In the genomic region with DNA sequence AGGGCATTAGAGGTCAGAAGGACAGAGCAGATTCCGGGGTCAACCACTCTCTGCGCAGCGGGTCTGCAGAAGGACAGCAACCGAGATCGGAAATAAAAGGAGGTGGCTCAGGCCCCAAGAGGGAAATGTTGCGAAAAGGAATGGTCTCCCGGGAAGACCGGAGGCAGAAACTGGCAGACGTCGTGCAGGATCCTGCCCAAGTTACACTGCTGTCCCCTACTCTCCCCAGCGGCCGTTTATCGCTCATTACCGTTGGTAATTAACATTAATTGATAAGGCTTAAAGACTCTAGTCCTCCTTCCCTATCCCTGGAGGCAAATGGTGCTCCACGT, we compare ENCODE assay signal across 8 mouse cellular contexts. TPM values are rescaled to one million over a fixed set of nuclear protein-coding genes. Genes with fewer than 3 reads are reported as not detected.
DNase-seq lines count a peak whose midpoint lies in the region; ATAC-seq lines count a peak whose summit lies in the region.

No protein-coding gene starts in this region.

- DNase-seq in cerebellum, adult 9-10 months, result peak; percentile 64
- no peak for DNase-seq in cerebellum, postnatal 10 days
- DNase-seq in lung, adult 18-20 months, result no peak
- peak; percentile 21 for DNase-seq in lung, postnatal 10 days
- DNase-seq in gastrocnemius, adult 18-20 months (ENCODE audit: low spot score), result no peak

- 0% methylated on average over 15 of the region's 15 CpGs for WGBS in lung, embryonic 15.5 days
- WGBS in forebrain, embryonic 16.5 days, result 0% methylated on average over 15 of the region's 15 CpGs

- peaks cover 23% of the 10 kb centered on the region for H3K36me3 ChIP-seq in lung, embryonic 15.5 days
- peaks cover 4% of the 10 kb centered on the region; the same call in 1 of the 2 replicates for H3K36me3 ChIP-seq in forebrain, embryonic 16.5 days (ENCODE audit: control insufficient read depth, insufficient read depth)

- peak overlapping the region; percentile 71 for H3K9ac ChIP-seq in lung, embryonic 15.5 days
- peak overlapping the region; percentile 79 for H3K9ac ChIP-seq in forebrain, embryonic 16.5 days (replicated peaks; ENCODE audit: low read depth, low read length)

- peaks cover 18% of the 10 kb centered on the region for H3K4me1 ChIP-seq in lung, embryonic 15.5 days
- H3K4me1 ChIP-seq in forebrain, embryonic 16.5 days (replicated peaks; ENCODE audit: control insufficient read depth, insufficient read depth, low read length), result peaks cover 17% of the 10 kb centered on the region

- ATAC-seq in lung, embryonic 15.5 days (ENCODE audit: borderline replicate concordance, extremely low read depth, low FRiP score, low TSS enrichment), result no peak
- no peak for ATAC-seq in forebrain, embryonic 16.5 days
- no peak for ATAC-seq in CD4-positive, CD25-positive, alpha-beta regulatory T cell, adult 4 months

- peak overlapping the region; percentile 73 for H3K4me2 ChIP-seq in lung, embryonic 15.5 days
- H3K4me2 ChIP-seq in forebrain, embryonic 16.5 days (ENCODE audit: low read length), result peak overlapping the region; percentile 79

- H3K27ac ChIP-seq in lung, embryonic 15.5 days, result peak overlapping the region; percentile 76
- H3K27ac ChIP-seq in forebrain, embryonic 16.5 days (ENCODE audit: low read length), result peak overlapping the region; percentile 71

- H3K4me3 ChIP-seq in lung, embryonic 15.5 days, result peak overlapping the region; percentile 72
- peak overlapping the region; percentile 87 for H3K4me3 ChIP-seq in forebrain, embryonic 16.5 days (replicated peaks; ENCODE audit: low read length)

- no peaks in the 10 kb centered on the region for H3K9me3 ChIP-seq in lung, embryonic 15.5 days
- H3K9me3 ChIP-seq in forebrain, embryonic 16.5 days (ENCODE audit: control insufficient read depth, low read length), result no peaks in the 10 kb centered on the region

- no peaks in the 10 kb centered on the region for H3K27me3 ChIP-seq in lung, embryonic 15.5 days
- no peaks in the 10 kb centered on the region for H3K27me3 ChIP-seq in forebrain, embryonic 16.5 days (replicated peaks; ENCODE audit: control insufficient read depth, insufficient read depth, low read length)

RNA-seq across cellular contexts. Expression of a gene that starts 0.3 kb away (rescaled TPM):
- polyA plus RNA-seq in lung, embryonic 15.5 days (2015; fragmentation: Nextera tagmentation; extraction: Ambion mirVana), result 522 and 555 TPM in 2 replicates
- 408 and 422 TPM in 2 replicates for polyA plus RNA-seq in forebrain, embryonic 16.5 days (2015; fragmentation: Nextera tagmentation; extraction: Ambion mirVana)
- 100 to 1,000 TPM; 289 to 328 TPM for polyA plus RNA-seq in CD4-positive, CD25-positive, alpha-beta regulatory T cell, adult 4 months (2017; shearing (Covaris generic))
- 1,000 to 10,000 TPM; 1,436 to 1,539 TPM for total RNA-seq in gastrocnemius, adult 18-20 months (2021)

RNA-seq across cellular contexts. Expression of a gene that starts 10.0 kb away (rescaled TPM):
- polyA plus RNA-seq in lung, embryonic 15.5 days (2015; fragmentation: Nextera tagmentation; extraction: Ambion mirVana), result 42.2 and 45.0 TPM in 2 replicates
- polyA plus RNA-seq in forebrain, embryonic 16.5 days (2015; fragmentation: Nextera tagmentation; extraction: Ambion mirVana), result 35.4 and 36.5 TPM in 2 replicates
- 10 to 100 TPM in 1 of 2 experiments, 1 to 10 TPM in 1; 7.9 to 10.0 TPM for polyA plus RNA-seq in CD4-positive, CD25-positive, alpha-beta regulatory T cell, adult 4 months (2017; shearing (Covaris generic))
- total RNA-seq in gastrocnemius, adult 18-20 months (2021), result 10 to 100 TPM; 14.5 to 17.3 TPM

RNA-seq across cellular contexts. Expression of a gene that starts 36.6 kb away (rescaled TPM):
- polyA plus RNA-seq in lung, embryonic 15.5 days (2015; fragmentation: Nextera tagmentation; extraction: Ambion mirVana), result 0.13 and 0.24 TPM in 2 replicates
- 0.17 and 0.22 TPM in 2 replicates for polyA plus RNA-seq in forebrain, embryonic 16.5 days (2015; fragmentation: Nextera tagmentation; extraction: Ambion mirVana)
- polyA plus RNA-seq in CD4-positive, CD25-positive, alpha-beta regulatory T cell, adult 4 months (2017; shearing (Covaris generic)), result not detected
- not detected for total RNA-seq in gastrocnemius, adult 18-20 months (2021)

RNA-seq across cellular contexts. Expression of a gene that starts 40.5 kb away (rescaled TPM):
- 91.4 and 94.6 TPM in 2 replicates for polyA plus RNA-seq in lung, embryonic 15.5 days (2015; fragmentation: Nextera tagmentation; extraction: Ambion mirVana)
- polyA plus RNA-seq in forebrain, embryonic 16.5 days (2015; fragmentation: Nextera tagmentation; extraction: Ambion mirVana), result 113 and 129 TPM in 2 replicates
- polyA plus RNA-seq in CD4-positive, CD25-positive, alpha-beta regulatory T cell, adult 4 months (2017; shearing (Covaris generic)), result 10 to 100 TPM; 32.8 to 42.6 TPM
- 10 to 100 TPM; 33.4 to 35.7 TPM for total RNA-seq in gastrocnemius, adult 18-20 months (2021)

RNA-seq across cellular contexts. Expression of a gene that starts 50.8 kb away (rescaled TPM):
- polyA plus RNA-seq in lung, embryonic 15.5 days (2015; fragmentation: Nextera tagmentation; extraction: Ambion mirVana), result not detected in 2 replicates
- polyA plus RNA-seq in forebrain, embryonic 16.5 days (2015; fragmentation: Nextera tagmentation; extraction: Ambion mirVana), result not detected in 2 replicates
- not detected for polyA plus RNA-seq in CD4-positive, CD25-positive, alpha-beta regulatory T cell, adult 4 months (2017; shearing (Covaris generic))
- total RNA-seq in gastrocnemius, adult 18-20 months (2021), result not detected

Comparison
In these comparisons a context has a peak if more than half of its experiments do, and no peak if none do; other contexts are left out.
1. DNase-seq: peak in cerebellum, adult 9-10 months (single experiment) and lung, postnatal 10 days (single experiment); none in cerebellum, postnatal 10 days (0 of 2), lung, adult 18-20 months (0 of 2) and gastrocnemius, adult 18-20 months (single experiment).